Mouse (Mus musculus): ENCODE results near the gene Alad. TPM values are rescaled to one million over a fixed set of nuclear protein-coding genes. Genes with fewer than 3 reads are reported as not detected.

Alad gene
- polyA plus RNA-seq, 1 experiment, result 194 TPM

DNA sequence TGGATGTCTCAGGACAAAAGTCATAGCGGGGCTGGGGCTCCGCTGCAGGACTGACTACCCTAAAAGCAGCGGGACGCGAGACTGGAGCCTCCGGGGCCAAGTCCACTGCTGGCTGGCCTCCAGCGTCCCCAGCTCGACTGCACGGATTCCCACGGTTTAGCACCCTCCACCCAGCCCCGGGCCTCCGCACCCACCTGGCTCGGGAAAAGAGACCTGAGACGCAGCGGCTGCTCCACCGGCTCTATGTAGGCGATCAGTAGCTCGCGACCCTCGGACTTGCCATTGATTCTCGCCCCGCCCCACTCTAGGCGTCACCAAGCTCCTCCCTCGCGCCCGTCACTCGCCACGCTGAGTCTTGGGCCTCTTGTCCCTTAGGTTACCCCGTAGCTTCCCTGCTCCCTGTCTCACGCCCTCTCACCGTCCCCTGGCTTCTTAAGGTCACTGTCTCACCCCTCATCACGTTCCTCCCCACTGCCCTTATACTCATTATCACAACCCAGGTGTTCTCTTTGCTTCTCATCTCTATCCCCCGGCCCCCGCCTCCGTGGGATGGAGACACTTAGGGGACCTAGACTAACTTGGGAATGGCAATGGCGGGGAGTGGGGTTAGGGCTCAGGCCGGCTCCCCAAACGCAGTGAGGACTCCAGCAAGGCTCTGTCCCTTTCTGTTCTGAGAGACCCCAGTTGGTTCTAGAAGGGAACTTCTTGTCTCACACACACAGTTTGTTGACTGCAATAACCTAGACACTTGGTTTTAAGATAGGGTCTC lies 17.6 kb downstream of the Alad start:
- 1% methylated on average over 38 of the region's 38 CpGs for WGBS
- H3K27me3 ChIP-seq (replicated peaks; ENCODE audit: control insufficient read depth, insufficient read depth, low read length), result no peaks in the 10 kb centered on the region
- DNase-seq, result peak; percentile 96
- H3K4me3 ChIP-seq (ENCODE audit: insufficient read depth, low read depth, low read length), result peak overlapping the region; percentile 62
- H3K27ac ChIP-seq (ENCODE audit: insufficient read depth, low read depth, low read length), result peak overlapping the region; percentile 92
- TF ChIP-seq CTCF (conservative IDR thresholded peaks at IDR 0.05; ENCODE audit: insufficient read depth, insufficient read length, low read depth, low read length) (no peak), POLR2A (IDR thresholded peaks at IDR 0.05; ENCODE audit: low read depth, low read length) (peak; percentile 69)
- H3K36me3 ChIP-seq (ENCODE audit: control insufficient read depth, insufficient read depth, low read length), result no peaks in the 10 kb centered on the region
- H3K4me1 ChIP-seq (ENCODE audit: control insufficient read depth, insufficient read depth, low read length), result peaks cover 16% of the 10 kb centered on the region

DNA sequence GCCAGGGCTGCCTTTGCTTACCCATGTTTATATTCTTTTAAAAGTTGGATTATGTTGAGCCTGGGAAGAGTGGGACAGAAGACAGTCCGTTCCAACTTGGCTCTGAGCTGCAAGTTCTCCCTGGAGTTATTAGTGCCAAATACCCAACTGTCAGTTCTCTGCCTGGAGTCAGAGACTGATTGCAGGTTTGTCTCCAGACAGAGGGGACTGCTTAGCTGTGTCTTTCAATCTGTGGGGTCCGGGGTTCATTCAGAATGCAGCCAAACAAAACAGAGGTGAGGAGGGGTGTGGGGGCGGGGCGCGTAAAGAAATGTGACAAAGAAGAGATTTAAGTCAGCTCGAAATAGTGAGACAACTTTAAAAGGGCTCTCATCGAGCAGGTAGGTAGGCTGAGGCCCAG lies 18.2 kb downstream of the Alad start:
- no peak for DNase-seq
- TF ChIP-seq CTCF (conservative IDR thresholded peaks at IDR 0.05; ENCODE audit: insufficient read depth, insufficient read length, low read depth, low read length), result no peak
- TF ChIP-seq POLR2A (IDR thresholded peaks at IDR 0.05; ENCODE audit: low read depth, low read length), result no peak
- H3K4me3 ChIP-seq (ENCODE audit: insufficient read depth, low read depth, low read length), result peak overlapping the region; percentile 62
- H3K27ac ChIP-seq (ENCODE audit: insufficient read depth, low read depth, low read length), result peak overlapping the region; percentile 28
- H3K4me1 ChIP-seq (ENCODE audit: control insufficient read depth, insufficient read depth, low read length), result peaks cover 18% of the 10 kb centered on the region
- no peaks in the 10 kb centered on the region for H3K27me3 ChIP-seq (replicated peaks; ENCODE audit: control insufficient read depth, insufficient read depth, low read length)
- no peaks in the 10 kb centered on the region for H3K36me3 ChIP-seq (ENCODE audit: control insufficient read depth, insufficient read depth, low read length)
- WGBS, result 1% methylated on average over 7 of the region's 7 CpGs

DNA sequence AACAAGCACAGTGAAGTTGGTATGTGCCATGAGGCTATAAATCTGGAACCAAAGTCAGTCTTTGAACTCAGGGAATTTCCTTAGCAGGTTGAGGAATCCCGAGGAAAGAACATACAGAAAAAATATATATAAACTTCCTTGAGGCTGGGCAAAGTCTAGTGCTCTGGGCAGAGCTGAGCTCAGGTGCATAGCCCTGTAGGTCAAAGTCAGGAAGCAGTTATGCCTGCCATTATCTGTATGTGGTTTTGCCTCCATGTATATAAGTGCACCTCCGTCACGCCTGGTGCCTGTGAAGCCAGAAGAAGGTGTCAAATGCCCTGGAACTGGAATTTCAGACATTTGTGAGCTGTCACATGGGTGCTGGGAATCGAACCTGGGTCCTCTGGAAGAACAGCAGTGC lies 18.9 kb downstream of the Alad start:
- no peak for DNase-seq
- Histone ChIP-seq H3K4me3 (ENCODE audit: insufficient read depth, low read depth, low read length) (no peak overlapping the region), H3K4me1 (ENCODE audit: control insufficient read depth, insufficient read depth, low read length) (peaks cover 23% of the 10 kb centered on the region), H3K36me3 (ENCODE audit: control insufficient read depth, insufficient read depth, low read length) (no peaks in the 10 kb centered on the region), H3K27ac (ENCODE audit: insufficient read depth, low read depth, low read length) (no peak overlapping the region), H3K27me3 (replicated peaks; ENCODE audit: control insufficient read depth, insufficient read depth, low read length) (no peaks in the 10 kb centered on the region)
- TF ChIP-seq POLR2A (IDR thresholded peaks at IDR 0.05; ENCODE audit: low read depth, low read length) (no peak), CTCF (conservative IDR thresholded peaks at IDR 0.05; ENCODE audit: insufficient read depth, insufficient read length, low read depth, low read length) (no peak)
- 71% methylated on average over 4 of the region's 4 CpGs for WGBS

GRCm38 (mm10) chr4:62496815-62497214 lies 22.9 kb downstream of the Alad start:
- Histone ChIP-seq H3K4me3 (ENCODE audit: insufficient read depth, low read depth, low read length) (no peak overlapping the region), H3K4me1 (ENCODE audit: control insufficient read depth, insufficient read depth, low read length) (peaks cover 7% of the 10 kb centered on the region; the same call in 1 of the 2 replicates), H3K36me3 (ENCODE audit: control insufficient read depth, insufficient read depth, low read length) (no peaks in the 10 kb centered on the region), H3K27ac (ENCODE audit: insufficient read depth, low read depth, low read length) (no peak overlapping the region), H3K27me3 (replicated peaks; ENCODE audit: control insufficient read depth, insufficient read depth, low read length) (no peaks in the 10 kb centered on the region)
- no peak for TF ChIP-seq POLR2A (IDR thresholded peaks at IDR 0.05; ENCODE audit: low read depth, low read length)
- no peak for TF ChIP-seq CTCF (conservative IDR thresholded peaks at IDR 0.05; ENCODE audit: insufficient read depth, insufficient read length, low read depth, low read length)
- DNase-seq, result peak; percentile 90
- 14% methylated on average over 8 of the region's 8 CpGs for WGBS

GRCm38 (mm10) chr4:62495946-62496345 lies 23.8 kb downstream of the Alad start:
- 36% methylated on average over 8 of the region's 8 CpGs for WGBS
- Histone ChIP-seq H3K4me1 (ENCODE audit: control insufficient read depth, insufficient read depth, low read length) (peaks cover 7% of the 10 kb centered on the region; the same call in 1 of the 2 replicates), H3K4me3 (ENCODE audit: insufficient read depth, low read depth, low read length) (no peak overlapping the region), H3K36me3 (ENCODE audit: control insufficient read depth, insufficient read depth, low read length) (no peaks in the 10 kb centered on the region), H3K27me3 (replicated peaks; ENCODE audit: control insufficient read depth, insufficient read depth, low read length) (no peaks in the 10 kb centered on the region), H3K27ac (ENCODE audit: insufficient read depth, low read depth, low read length) (no peak overlapping the region)
- DNase-seq, result peak; percentile 94
- TF ChIP-seq CTCF (conservative IDR thresholded peaks at IDR 0.05; ENCODE audit: insufficient read depth, insufficient read length, low read depth, low read length) (0 out of 2 replicates have a peak, but pooled peaks have one; percentile 1), POLR2A (IDR thresholded peaks at IDR 0.05; ENCODE audit: low read depth, low read length) (no peak)

DNA sequence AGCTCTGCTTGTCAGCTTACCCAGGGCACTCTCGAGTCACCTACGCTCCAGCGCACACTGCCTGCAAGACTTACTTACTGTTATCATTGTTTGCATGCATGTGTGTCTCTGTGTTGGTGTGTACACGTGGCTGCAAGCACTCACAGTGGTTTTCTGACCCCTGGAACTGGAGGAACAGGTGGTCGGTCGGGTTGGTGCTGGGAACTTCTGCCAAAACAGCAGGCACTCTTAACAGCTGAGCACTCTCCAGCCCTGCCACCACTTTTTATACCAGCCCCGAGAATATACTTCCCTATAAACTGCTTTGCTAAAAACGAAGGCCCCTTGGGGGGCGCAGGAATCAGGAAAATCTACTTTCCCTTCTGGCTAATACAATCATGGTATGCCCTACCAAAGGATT lies 25.5 kb downstream of the Alad start:
- no peak overlapping the region for H3K27ac ChIP-seq (ENCODE audit: insufficient read depth, low read depth, low read length)

GRCm38 (mm10) chr4:62492682-62493081 lies 27.0 kb downstream of the Alad start:
- TF ChIP-seq CTCF (conservative IDR thresholded peaks at IDR 0.05; ENCODE audit: insufficient read depth, insufficient read length, low read depth, low read length), result no peak
- no peak for TF ChIP-seq POLR2A (IDR thresholded peaks at IDR 0.05; ENCODE audit: low read depth, low read length)
- Histone ChIP-seq H3K4me3 (ENCODE audit: insufficient read depth, low read depth, low read length) (no peak overlapping the region), H3K4me1 (ENCODE audit: control insufficient read depth, insufficient read depth, low read length) (peaks cover 7% of the 10 kb centered on the region; the same call in 1 of the 2 replicates), H3K27ac (ENCODE audit: insufficient read depth, low read depth, low read length) (no peak overlapping the region), H3K36me3 (ENCODE audit: control insufficient read depth, insufficient read depth, low read length) (no peaks in the 10 kb centered on the region), H3K27me3 (replicated peaks; ENCODE audit: control insufficient read depth, insufficient read depth, low read length) (no peaks in the 10 kb centered on the region)
- WGBS, result 80% methylated on average over 2 of the region's 2 CpGs
- no peak for DNase-seq

More for the DNA sequence above, 25.5 kb downstream of the Alad start:
- Histone ChIP-seq H3K4me1 (ENCODE audit: control insufficient read depth, insufficient read depth, low read length) (peaks cover 7% of the 10 kb centered on the region; the same call in 1 of the 2 replicates), H3K27me3 (replicated peaks; ENCODE audit: control insufficient read depth, insufficient read depth, low read length) (no peaks in the 10 kb centered on the region), H3K4me3 (ENCODE audit: insufficient read depth, low read depth, low read length) (no peak overlapping the region), H3K36me3 (ENCODE audit: control insufficient read depth, insufficient read depth, low read length) (no peaks in the 10 kb centered on the region)
- DNase-seq, result no peak
- no peak for TF ChIP-seq POLR2A (IDR thresholded peaks at IDR 0.05; ENCODE audit: low read depth, low read length)
- no peak for TF ChIP-seq CTCF (conservative IDR thresholded peaks at IDR 0.05; ENCODE audit: insufficient read depth, insufficient read length, low read depth, low read length)
- WGBS, result 70% methylated on average over 9 of the region's 9 CpGs
